Comparison of ENCODE assay signal across 11 mouse cellular contexts in the genomic region with DNA sequence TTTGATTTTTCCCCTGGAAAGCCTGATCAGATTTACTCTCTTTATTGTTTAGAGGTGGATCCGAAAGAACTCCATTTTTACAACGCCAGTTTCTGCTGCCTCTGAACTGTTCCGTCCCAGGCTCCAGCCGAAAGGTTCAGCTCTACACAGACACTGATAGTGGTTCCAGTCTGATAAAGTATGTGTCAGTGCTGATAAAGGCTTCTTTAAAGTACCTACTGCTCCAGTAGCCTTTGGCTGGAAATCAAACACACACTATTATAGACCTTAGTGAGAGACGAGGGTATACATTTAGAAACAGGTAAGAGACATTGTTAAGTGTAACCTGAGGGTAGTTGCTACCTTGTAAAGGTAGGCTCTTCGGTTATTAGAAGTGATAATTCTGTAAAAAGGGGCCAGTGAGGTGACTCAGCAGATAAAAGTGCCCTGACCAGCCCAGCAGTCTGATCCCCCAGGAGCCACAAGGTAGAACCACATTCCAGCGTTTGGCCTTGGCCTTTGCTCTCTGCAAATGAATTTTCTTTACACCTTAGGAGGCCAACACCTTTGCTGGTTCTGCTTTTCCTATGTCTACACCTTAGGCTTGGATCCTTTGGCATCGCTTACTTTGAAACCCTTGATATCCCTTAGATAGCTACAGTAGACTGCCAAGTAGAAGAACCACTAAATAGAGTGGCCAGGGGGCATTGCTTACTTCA. TPM values are rescaled to one million over a fixed set of nuclear protein-coding genes. Genes with fewer than 3 reads are reported as not detected.
DNase-seq lines count a peak whose midpoint lies in the region; ATAC-seq lines count a peak whose summit lies in the region.
"Had no signal": no experiment of that assay in that cellular context is flagged by ENCODE, and none has a peak within 500 bp of the region (broad histone marks: within the 10 kb centered on the region; RNA-seq: fewer than 3 reads in every experiment).

No protein-coding gene starts in this region.

- DNase-seq in heart, postnatal 25 days (ENCODE audit: low spot score), result no peak
- DNase-seq in urinary bladder, postnatal 14 days (ENCODE audit: low spot score), result peak; percentile 26
- DNase-seq in urinary bladder, postnatal 4 days (ENCODE audit: low spot score in 2 of 2), result no peak
- DNase-seq in liver, embryonic 11.5 days (ENCODE audit: low spot score), result no peak
- peak; percentile 72 for DNase-seq in yolk sac, embryonic 10.5 days (ENCODE audit: low spot score)
- DNase-seq in ovary, postnatal 14 days (ENCODE audit: low spot score), result no peak
- no peak for DNase-seq in left cerebral cortex, postnatal 4 days
- DNase-seq: lung, postnatal 36 days; right cerebral cortex, adult 18-20 months; thymus, postnatal 36 days had no signal

- WGBS in heart, embryonic 15.5 days, result 44% methylated on average over 8 of the region's 8 CpGs
- WGBS in liver, embryonic 11.5 days, result 36% methylated on average over 8 of the region's 8 CpGs

- no peak overlapping the region for H3K27ac ChIP-seq in heart, embryonic 15.5 days
- H3K27ac ChIP-seq in liver, embryonic 11.5 days (ENCODE audit: low read depth, low read length), result no peak overlapping the region

- H3K4me2 ChIP-seq in heart, embryonic 15.5 days, result peak overlapping the region; percentile 88; the same call in 1 of the 2 replicates
- peak overlapping the region; percentile 89 for H3K4me2 ChIP-seq in liver, embryonic 11.5 days

- no peak overlapping the region for H3K9ac ChIP-seq in heart, embryonic 15.5 days
- H3K9ac ChIP-seq in liver, embryonic 11.5 days (ENCODE audit: low read depth, low read length), result no peak overlapping the region

- no peaks in the 10 kb centered on the region for H3K9me3 ChIP-seq in heart, embryonic 15.5 days (replicated peaks)
- no peaks in the 10 kb centered on the region for H3K9me3 ChIP-seq in liver, embryonic 11.5 days (ENCODE audit: control insufficient read depth, low read length)

- intact Hi-C loops in heart, postnatal 25 days (cut with DNase I), result no loop called here
- intact Hi-C loops in left cerebral cortex, postnatal 4 days (cut with DNase I), result no loop called here

- no peak for ATAC-seq in heart, embryonic 15.5 days (replicated peaks; ENCODE audit: insufficient number of reproducible peaks, insufficient read depth, low FRiP score, low read depth)
- no peak; the same call in 1 of the 2 replicates for ATAC-seq in liver, embryonic 11.5 days (replicated peaks; ENCODE audit: low FRiP score)

- H3K27me3 ChIP-seq in heart, embryonic 15.5 days, result no peaks in the 10 kb centered on the region
- no peaks in the 10 kb centered on the region for H3K27me3 ChIP-seq in liver, embryonic 11.5 days (replicated peaks; ENCODE audit: control insufficient read depth, insufficient read depth, low read length)

- peaks cover 25% of the 10 kb centered on the region for H3K4me1 ChIP-seq in heart, embryonic 15.5 days (replicated peaks)
- H3K4me1 ChIP-seq in liver, embryonic 11.5 days (replicated peaks; ENCODE audit: control insufficient read depth, insufficient read depth, low read length), result peaks cover 30% of the 10 kb centered on the region

- H3K4me3 ChIP-seq in heart, embryonic 15.5 days, result peak overlapping the region; percentile 83; the same call in 1 of the 2 replicates
- peak overlapping the region; percentile 78 for H3K4me3 ChIP-seq in liver, embryonic 11.5 days (ENCODE audit: low read depth, low read length)

- H3K36me3 ChIP-seq in heart, embryonic 15.5 days, result no peaks in the 10 kb centered on the region
- H3K36me3 ChIP-seq in liver, embryonic 11.5 days (ENCODE audit: control insufficient read depth, insufficient read depth, low read length), result no peaks in the 10 kb centered on the region; the same call in 1 of the 2 replicates

RNA-seq across cellular contexts. Expression of a gene that starts 1.5 kb away (rescaled TPM):
- 0.45 and 0.62 TPM in 2 replicates for polyA plus RNA-seq in heart, embryonic 15.5 days (2015; fragmentation: Nextera tagmentation; extraction: Ambion mirVana)
- under 1 TPM; 0.31 to 0.42 TPM for total RNA-seq in heart, postnatal 25 days (2021)
- 0.73 and 0.93 TPM in 2 replicates for polyA plus RNA-seq in liver, embryonic 11.5 days (2014; fragmentation: Nextera tagmentation; extraction: Ambion mirVana)
- 1 to 10 TPM; 5.6 to 6.2 TPM for total RNA-seq in left cerebral cortex, postnatal 4 days (2021)

RNA-seq across cellular contexts. Expression of a gene that starts 41.1 kb away (rescaled TPM):
- polyA plus RNA-seq in heart, embryonic 15.5 days (2015; fragmentation: Nextera tagmentation; extraction: Ambion mirVana), result 7.4 and 8.1 TPM in 2 replicates
- total RNA-seq in heart, postnatal 25 days (2021), result 1 to 10 TPM; 6.0 to 6.4 TPM
- 8.9 and 9.3 TPM in 2 replicates for polyA plus RNA-seq in liver, embryonic 11.5 days (2014; fragmentation: Nextera tagmentation; extraction: Ambion mirVana)
- 10 to 100 TPM in 1 of 2 experiments, 1 to 10 TPM in 1; 8.9 to 11.2 TPM for total RNA-seq in left cerebral cortex, postnatal 4 days (2021)

RNA-seq across cellular contexts. Expression of a gene that starts 54.9 kb away (rescaled TPM):
- polyA plus RNA-seq in heart, embryonic 15.5 days (2015; fragmentation: Nextera tagmentation; extraction: Ambion mirVana), result 2.4 and 3.2 TPM in 2 replicates
- 1 to 10 TPM; 2.2 to 2.3 TPM for total RNA-seq in heart, postnatal 25 days (2021)
- 4.5 and 4.6 TPM in 2 replicates for polyA plus RNA-seq in liver, embryonic 11.5 days (2014; fragmentation: Nextera tagmentation; extraction: Ambion mirVana)
- 1 to 10 TPM; 2.3 to 2.5 TPM for total RNA-seq in left cerebral cortex, postnatal 4 days (2021)

Comparison
In these comparisons a context has a peak if more than half of its experiments do, and no peak if none do; other contexts are left out.
1. DNase-seq: peak in urinary bladder, postnatal 14 days (single experiment) and yolk sac, embryonic 10.5 days (single experiment); none in heart, postnatal 25 days (single experiment), urinary bladder, postnatal 4 days (0 of 2), liver, embryonic 11.5 days (single experiment), ovary, postnatal 14 days (single experiment) and left cerebral cortex, postnatal 4 days (single experiment).
2. RNA of a gene that starts 1.5 kb away (total RNA-seq): 5.6 to 6.2 TPM in left cerebral cortex, postnatal 4 days; 0.31 to 0.42 TPM in heart, postnatal 25 days; every median in the first group is over 4 times any median in the second.